Mouse (Mus musculus) kidney, embryonic 16.5 days (tissue): ENCODE data around the gene Bcl7b. TPM values are rescaled to one million over a fixed set of nuclear protein-coding genes. Genes with fewer than 3 reads are reported as not detected.

Experiments
- ATAC-seq: fragments of 200-750 bp; cut with Nextera tagmentation; 2 replicates; pipeline ENCODE4 v1.8.0; 2017; ENCODE audit warnings: moderate TSS enrichment; ENCODE audit not compliant: low FRiP score, low TSS enrichment
- H3K27ac ChIP-seq: fragments of 300-500 bp; sonication (generic); 2 replicates; pipeline ENCODE4 v1.5.1; 2014; ENCODE audit warnings: low read length
- H3K27me3 ChIP-seq: fragments of 300-500 bp; sonication (generic); 2 replicates; pipeline ENCODE4 v1.6.1; 2014; ENCODE audit warnings: low read length, control low read depth, mixed read lengths; ENCODE audit not compliant: insufficient read depth
- H3K36me3 ChIP-seq: fragments of 300-500 bp; sonication (generic); 2 replicates; pipeline ENCODE4 v1.6.1; 2014; ENCODE audit warnings: low read length, control low read depth, mixed read lengths; ENCODE audit not compliant: insufficient read depth
- H3K4me1 ChIP-seq: fragments of 300-500 bp; sonication (generic); 2 replicates; pipeline ENCODE4 v1.6.1; 2014; ENCODE audit warnings: low read length, control low read depth, mixed read lengths; ENCODE audit not compliant: insufficient read depth
- H3K4me2 ChIP-seq: fragments of 300-500 bp; sonication (generic); replicated peaks from 2 replicates; pipeline ENCODE4 v1.6.1; 2014; ENCODE audit warnings: low read depth, low read length
- H3K4me3 ChIP-seq: fragments of 300-500 bp; sonication (generic); 2 replicates; pipeline ENCODE4 v1.5.1; 2014; ENCODE audit warnings: mild to moderate bottlenecking, low read length
- H3K9ac ChIP-seq: fragments of 300-500 bp; sonication (generic); replicated peaks from 2 replicates; pipeline ENCODE4 v1.6.1; 2014; ENCODE audit warnings: low read length
- H3K9me3 ChIP-seq: fragments of 300-500 bp; sonication (generic); 2 replicates; pipeline ENCODE4 v1.6.1; 2016; ENCODE audit warnings: low read length, control low read depth
- WGBS: fragments of 180-500 bp; shearing (Covaris S2); extraction: QIAGEN DNeasy Blood & Tissue Kit; methylation state at CpG from one replicate; pipeline ENCODE4 v1.1.7; 2014; 5-methylcytosine and 5-hydroxymethylcytosine counted together
- polyA plus RNA-seq: library from polyadenylated mRNA; unstranded; fragments of >200 nt; fragmentation: Nextera tagmentation; extraction: Ambion mirVana; gene quantifications from 2 replicates; pipeline ENCODE4 v1.2.1, GENCODE M21; 2015

Bcl7b gene
- polyA plus RNA-seq: 57.6 and 58.2 TPM in 2 replicates

DNA sequence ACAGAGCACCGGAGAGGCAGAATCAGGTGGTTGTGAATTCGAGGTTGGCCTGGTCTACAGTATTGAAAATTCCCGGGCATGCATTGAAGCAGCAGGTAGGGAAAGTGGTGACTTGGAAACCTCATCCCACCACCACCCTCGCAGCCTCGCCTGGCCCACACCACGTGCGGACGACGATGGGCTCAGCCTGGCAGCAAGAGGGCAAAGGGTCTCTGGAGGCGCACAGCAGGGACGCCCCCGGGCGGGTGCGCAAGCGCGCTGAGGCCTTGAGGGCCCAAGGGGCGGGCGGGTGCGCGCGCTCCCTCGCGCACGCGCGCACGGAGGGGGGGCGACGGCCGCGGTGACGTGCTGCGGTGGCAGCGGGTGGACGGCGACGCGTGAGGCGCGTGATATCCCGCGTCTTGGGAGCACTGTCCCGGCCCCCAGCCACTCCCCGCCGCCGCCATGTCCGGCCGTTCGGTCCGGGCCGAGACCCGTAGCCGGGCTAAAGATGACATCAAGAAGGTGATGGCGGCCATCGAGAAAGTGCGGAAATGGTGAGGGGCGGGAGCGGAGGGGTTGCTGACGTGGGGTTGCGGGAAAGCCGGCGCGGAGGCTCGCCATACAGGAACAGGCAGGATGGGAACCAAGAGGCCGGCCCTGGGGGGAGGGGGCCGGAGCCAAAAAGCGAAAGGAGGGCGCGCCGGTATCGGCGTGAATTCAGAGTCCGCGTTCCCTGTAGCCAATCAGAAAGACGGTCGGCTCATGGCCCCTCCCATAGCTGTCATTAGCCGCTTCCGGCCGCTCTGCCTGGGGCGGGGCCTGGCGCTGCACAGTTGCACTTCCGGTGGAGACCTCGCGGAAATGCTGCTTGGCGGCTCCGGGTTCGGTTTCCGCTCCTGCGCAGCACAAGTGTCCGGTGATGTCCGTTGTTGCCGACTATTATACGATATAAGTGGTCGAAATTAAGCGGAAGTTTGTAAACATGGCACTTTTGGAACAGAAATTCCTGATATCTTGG lies at the start of gene Bcl7b:
TSS of gene Bcl7b (plus strand) at position 221 of the 1,000 bp plus-strand sequence.
- H3K36me3 ChIP-seq: peaks cover 18% of the 10 kb centered on the region; the same call in 1 of the 2 replicates
- peaks cover 12% of the 10 kb centered on the region for H3K4me1 ChIP-seq
- H3K4me3 ChIP-seq: peak within 1 kb of the TSS; percentile 68
- 2% methylated on average over 88 of the region's 95 CpGs for WGBS
- H3K27me3 ChIP-seq: no peaks in the 10 kb centered on the region
- ATAC-seq: peak; percentile 97
- peak within 1 kb of the TSS; percentile 82 for H3K9ac ChIP-seq
- H3K4me2 ChIP-seq: peak within 1 kb of the TSS; percentile 90
- no peaks in the 10 kb centered on the region for H3K9me3 ChIP-seq
- H3K27ac ChIP-seq: peak within 1 kb of the TSS; percentile 96

- Histone ChIP-seq H3K4me3 (no peak overlapping the region), H3K36me3 (no peaks in the 10 kb centered on the region), H3K27me3 (peaks cover 6% of the 10 kb centered on the region; the same call in 1 of the 2 replicates), H3K4me1 (peaks cover 3% of the 10 kb centered on the region; the same call in 1 of the 2 replicates), H3K4me2 (no peak overlapping the region), H3K9ac (no peak overlapping the region), H3K27ac (no peak overlapping the region), H3K9me3 (no peaks in the 10 kb centered on the region)
- peak; percentile 33; the same call in 1 of the 2 replicates for ATAC-seq
- WGBS: 14% methylated on average over 5 of the region's 6 CpGs
Observed at GRCm38 (mm10) chr5:135118589-135119081, 49.4 kb upstream of the Bcl7b start.

GRCm38 (mm10) chr5:135120753-135121152 lies 47.3 kb upstream of the Bcl7b start:
- ATAC-seq: no peak
- no peaks in the 10 kb centered on the region for H3K9me3 ChIP-seq

GRCm38 (mm10) chr5:135126121-135126520 lies 42.0 kb upstream of the Bcl7b start:
- 62% methylated on average over 6 of the region's 6 CpGs for WGBS
- Histone ChIP-seq H3K4me2 (no peak overlapping the region), H3K9me3 (no peaks in the 10 kb centered on the region), H3K4me1 (no peaks in the 10 kb centered on the region), H3K27ac (no peak overlapping the region), H3K36me3 (no peaks in the 10 kb centered on the region), H3K27me3 (peaks cover 6% of the 10 kb centered on the region; the same call in 1 of the 2 replicates), H3K4me3 (no peak overlapping the region), H3K9ac (no peak overlapping the region)
- ATAC-seq: no peak

More at GRCm38 (mm10) chr5:135120753-135121152, 47.3 kb upstream of the Bcl7b start:
- Histone ChIP-seq H3K9ac (no peak overlapping the region), H3K36me3 (no peaks in the 10 kb centered on the region), H3K4me3 (no peak overlapping the region), H3K4me1 (peaks cover 3% of the 10 kb centered on the region; the same call in 1 of the 2 replicates), H3K27ac (no peak overlapping the region), H3K4me2 (no peak overlapping the region), H3K27me3 (peaks cover 6% of the 10 kb centered on the region; the same call in 1 of the 2 replicates)
- WGBS: 73% methylated on average over 4 of the region's 4 CpGs

GRCm38 (mm10) chr5:135127669-135128068 lies 40.4 kb upstream of the Bcl7b start:
- Histone ChIP-seq H3K27ac (no peak overlapping the region), H3K4me3 (no peak overlapping the region), H3K4me1 (no peaks in the 10 kb centered on the region), H3K27me3 (peaks cover 8% of the 10 kb centered on the region), H3K4me2 (no peak overlapping the region), H3K9ac (no peak overlapping the region), H3K9me3 (no peaks in the 10 kb centered on the region), H3K36me3 (no peaks in the 10 kb centered on the region)
- 77% methylated on average over 6 of the region's 6 CpGs for WGBS
- ATAC-seq: no peak

DNA sequence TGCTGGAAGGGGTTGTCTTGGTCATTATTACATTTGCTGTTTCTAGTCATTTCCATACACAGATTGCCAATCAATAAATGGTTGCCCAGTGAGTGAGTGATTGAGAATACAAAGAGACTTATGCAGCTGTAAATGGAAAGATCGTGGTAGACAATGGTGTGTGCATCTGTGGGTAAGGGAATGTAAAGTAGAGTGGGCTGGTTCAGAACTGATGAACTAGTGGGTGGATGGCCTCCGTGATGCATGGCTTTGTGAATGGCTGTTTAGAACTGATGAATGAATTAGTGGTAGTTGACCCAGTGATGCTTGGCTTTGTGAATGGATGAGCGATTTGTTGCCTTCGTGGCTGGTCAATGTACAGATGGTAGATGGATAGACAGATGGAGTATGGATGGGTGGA lies 38.3 kb upstream of the Bcl7b start:
- no peak for ATAC-seq
- Histone ChIP-seq H3K27ac (no peak overlapping the region), H3K4me2 (no peak overlapping the region), H3K9me3 (no peaks in the 10 kb centered on the region), H3K4me1 (no peaks in the 10 kb centered on the region; the same call in 1 of the 2 replicates), H3K4me3 (no peak overlapping the region), H3K36me3 (no peaks in the 10 kb centered on the region), H3K27me3 (peaks cover 22% of the 10 kb centered on the region), H3K9ac (no peak overlapping the region)
- whole genome bisulfite sequencing: 84% methylated on average over 4 of the region's 4 CpGs

- Histone ChIP-seq H3K9ac (no peak overlapping the region), H3K36me3 (no peaks in the 10 kb centered on the region), H3K27me3 (peaks cover 22% of the 10 kb centered on the region), H3K4me2 (peak overlapping the region; percentile 50), H3K4me1 (no peaks in the 10 kb centered on the region; the same call in 1 of the 2 replicates), H3K27ac (no peak overlapping the region), H3K9me3 (no peaks in the 10 kb centered on the region), H3K4me3 (peak overlapping the region; percentile 24)
- ATAC-seq: peak; percentile 58
- WGBS: 4% methylated on average over 26 of the region's 26 CpGs
Observed at GRCm38 (mm10) chr5:135133736-135134405, 34.2 kb upstream of the Bcl7b start.

DNA sequence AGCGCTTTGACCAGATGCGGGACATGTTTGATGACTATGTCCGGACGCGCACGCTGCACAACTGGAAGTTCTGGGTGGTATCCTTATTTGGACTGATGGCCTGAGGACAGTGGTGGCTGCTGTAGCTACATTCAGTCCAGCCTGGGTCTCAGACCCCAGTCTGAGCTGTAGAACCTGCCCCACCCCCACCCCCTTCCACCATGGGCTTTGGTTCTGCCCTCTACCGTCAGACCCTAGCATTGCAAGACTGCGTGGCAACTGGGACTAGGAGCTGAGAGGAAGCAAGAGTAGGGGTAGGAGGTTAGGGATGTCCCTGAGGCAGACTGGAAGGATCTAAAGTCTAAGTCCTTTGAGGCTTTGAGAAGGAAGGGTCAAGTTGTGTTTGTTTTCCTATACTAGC lies 33.5 kb upstream of the Bcl7b start:
- Histone ChIP-seq H3K36me3 (no peaks in the 10 kb centered on the region), H3K27me3 (peaks cover 22% of the 10 kb centered on the region), H3K9me3 (no peaks in the 10 kb centered on the region), H3K9ac (no peak overlapping the region), H3K27ac (no peak overlapping the region), H3K4me2 (peak overlapping the region; percentile 50), H3K4me3 (peak overlapping the region; percentile 24), H3K4me1 (no peaks in the 10 kb centered on the region; the same call in 1 of the 2 replicates)
- no peak for ATAC-seq
- WGBS: 8% methylated on average over 8 of the region's 8 CpGs

DNA sequence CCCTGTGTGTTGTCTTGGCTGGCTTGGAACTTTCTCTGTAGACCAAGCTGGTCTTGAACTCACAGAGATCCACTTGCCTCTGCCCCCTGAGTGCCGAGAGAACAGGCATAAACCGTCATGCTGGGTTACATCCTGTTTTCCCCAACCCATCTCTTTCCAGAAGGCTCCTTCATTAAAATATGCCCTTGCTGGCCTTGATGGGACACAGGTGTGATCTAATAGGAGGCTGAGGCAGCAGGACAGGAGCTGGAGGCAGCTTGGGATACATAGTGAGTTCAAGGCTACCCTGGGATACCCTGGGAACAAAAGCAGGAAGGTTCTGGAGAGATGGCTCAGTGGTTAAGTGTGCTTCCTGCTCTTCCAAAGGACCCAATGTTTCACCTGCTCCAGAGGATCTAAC lies 28.2 kb upstream of the Bcl7b start:
- Histone ChIP-seq H3K27ac (no peak overlapping the region), H3K36me3 (no peaks in the 10 kb centered on the region), H3K4me2 (no peak overlapping the region), H3K4me3 (no peak overlapping the region), H3K4me1 (no peaks in the 10 kb centered on the region), H3K9me3 (no peaks in the 10 kb centered on the region), H3K27me3 (no peaks in the 10 kb centered on the region), H3K9ac (no peak overlapping the region)
- WGBS: 65% methylated on average over 2 of the region's 2 CpGs
- ATAC-seq: no peak
